Mouse (Mus musculus) neural tube, embryonic 14.5 days (tissue): ENCODE results near the gene Limch1. TPM values are rescaled to one million over a fixed set of nuclear protein-coding genes. Genes with fewer than 3 reads are reported as not detected.

ENCODE experiments used
- ATAC-seq: fragments of 200-750 bp; cut with Nextera tagmentation; 2 replicates; pipeline ENCODE4 v1.8.0; 2017; ENCODE audit warnings: low read depth, mild to moderate bottlenecking, moderate TSS enrichment, moderate library complexity
- H3K27ac ChIP-seq: fragments of 300-500 bp; sonication (generic); 2 replicates; pipeline ENCODE4 v1.5.1; 2014; ENCODE audit warnings: low read depth, mild to moderate bottlenecking, control low read depth, low read length, moderate library complexity, mixed read lengths
- H3K27me3 ChIP-seq: fragments of 300-500 bp; sonication (generic); 2 replicates; pipeline ENCODE4 v1.6.1; 2014; ENCODE audit warnings: low read length; ENCODE audit not compliant: control insufficient read depth, insufficient read depth
- H3K36me3 ChIP-seq: fragments of 300-500 bp; sonication (generic); 2 replicates; pipeline ENCODE4 v1.6.1; 2014; ENCODE audit warnings: low read length, mixed read lengths; ENCODE audit not compliant: control insufficient read depth, insufficient read depth
- H3K4me1 ChIP-seq: fragments of 300-500 bp; sonication (generic); 2 replicates; pipeline ENCODE4 v1.6.1; 2014; ENCODE audit warnings: low read length; ENCODE audit not compliant: control insufficient read depth, insufficient read depth
- H3K4me2 ChIP-seq: fragments of 300-500 bp; sonication (generic); 2 replicates; pipeline ENCODE4 v1.6.1; 2014; ENCODE audit warnings: mild to moderate bottlenecking, low read depth, low read length, control low read depth
- H3K4me3 ChIP-seq: fragments of 300-500 bp; sonication (generic); 2 replicates; pipeline ENCODE4 v1.5.1; 2014; ENCODE audit warnings: low read depth, low read length, control low read depth, mixed read lengths
- H3K9ac ChIP-seq: fragments of 300-500 bp; sonication (generic); replicated peaks from 2 replicates; pipeline ENCODE4 v1.6.1; 2014; ENCODE audit warnings: low read depth, mild to moderate bottlenecking, control low read depth, low read length, mixed read lengths
- H3K9me3 ChIP-seq: fragments of 300-500 bp; sonication (generic); 2 replicates; pipeline ENCODE4 v1.6.1; 2016; ENCODE audit warnings: low read length; ENCODE audit not compliant: control insufficient read depth
- WGBS: fragments of 180-500 bp; shearing (Covaris S2); extraction: QIAGEN DNeasy Blood & Tissue Kit; methylation state at CpG from one replicate; pipeline ENCODE4 v1.1.7; 2014; 5-methylcytosine and 5-hydroxymethylcytosine counted together
- polyA plus RNA-seq: library from polyadenylated mRNA; unstranded; fragments of >200 nt; fragmentation: Nextera tagmentation; extraction: Ambion mirVana; gene quantifications from 2 replicates; pipeline ENCODE4 v1.2.1, GENCODE M21; 2014

Gene Limch1
- polyA plus RNA-seq: 81.8 and 84.9 TPM in 2 replicates

DNA sequence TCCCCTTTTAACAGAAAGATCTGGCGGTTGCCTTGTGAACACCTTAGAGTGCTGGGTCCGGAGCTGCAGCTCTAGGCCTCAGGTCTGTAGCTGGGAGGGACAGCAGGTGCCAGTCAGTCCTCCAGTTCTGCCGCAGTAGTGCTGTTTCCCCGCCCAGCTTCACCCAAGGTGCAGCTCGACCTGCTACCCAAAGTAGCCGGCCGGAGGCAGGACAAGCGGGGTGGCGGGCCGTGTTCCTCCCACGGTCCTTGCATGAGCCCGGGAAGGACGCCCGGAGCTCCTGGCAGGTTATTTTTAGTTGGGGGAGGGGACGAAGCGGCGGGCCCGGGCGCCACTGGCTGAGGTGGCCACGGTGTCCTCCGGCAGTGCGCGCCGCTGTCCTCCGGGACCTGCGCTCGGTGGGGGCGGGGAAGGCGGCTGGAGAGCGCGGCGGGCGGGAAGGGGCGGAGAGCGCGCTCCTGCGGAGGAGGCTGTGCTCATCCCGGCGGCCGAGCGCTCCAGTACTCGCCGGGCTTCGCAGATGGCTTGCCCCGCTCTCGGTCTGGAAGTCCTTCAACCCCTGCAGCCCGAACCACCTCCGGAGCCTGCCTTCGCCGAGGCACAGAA, at the start of gene Limch1:
Limch1 (plus strand) TSS at position 438 of the 606 bp plus-strand sequence.
- Histone ChIP-seq H3K27ac (peak within 1 kb of the TSS; percentile 81), H3K9me3 (no peaks in the 10 kb centered on the region), H3K27me3 (no peaks in the 10 kb centered on the region), H3K4me3 (peak within 1 kb of the TSS; percentile 78), H3K9ac (peak within 1 kb of the TSS; percentile 86), H3K4me1 (peaks cover 23% of the 10 kb centered on the region), H3K36me3 (no peaks in the 10 kb centered on the region), H3K4me2 (peak within 1 kb of the TSS; percentile 81)
- WGBS: 1% methylated on average over 48 of the region's 50 CpGs
- ATAC-seq: peak; percentile 86

DNA sequence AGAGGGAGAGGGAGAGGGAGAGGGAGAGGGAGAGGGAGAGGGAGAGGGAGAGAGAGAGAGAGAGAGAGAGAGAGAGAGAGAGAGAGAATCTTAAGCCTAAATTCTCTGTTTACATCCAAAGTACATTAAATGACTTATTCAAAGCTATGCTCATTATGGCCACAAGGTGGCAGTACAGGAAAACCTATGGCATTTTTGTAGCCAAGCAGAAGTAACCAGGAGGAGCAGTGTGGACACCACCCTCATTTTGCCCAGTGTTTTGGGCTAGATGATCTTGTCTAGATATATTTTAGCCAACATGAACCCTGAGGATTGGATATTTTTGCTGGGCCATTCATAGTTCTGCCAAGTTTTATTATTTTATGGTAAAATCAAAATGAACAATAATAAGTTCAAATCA, 48.5 kb upstream of the Limch1 start:
- Histone ChIP-seq H3K4me2 (no peak overlapping the region), H3K9me3 (no peaks in the 10 kb centered on the region), H3K27me3 (no peaks in the 10 kb centered on the region), H3K4me3 (no peak overlapping the region), H3K4me1 (no peaks in the 10 kb centered on the region), H3K9ac (no peak overlapping the region), H3K36me3 (no peaks in the 10 kb centered on the region), H3K27ac (no peak overlapping the region)
- peak; percentile 62; the same call in 1 of the 2 replicates for ATAC-seq

DNA sequence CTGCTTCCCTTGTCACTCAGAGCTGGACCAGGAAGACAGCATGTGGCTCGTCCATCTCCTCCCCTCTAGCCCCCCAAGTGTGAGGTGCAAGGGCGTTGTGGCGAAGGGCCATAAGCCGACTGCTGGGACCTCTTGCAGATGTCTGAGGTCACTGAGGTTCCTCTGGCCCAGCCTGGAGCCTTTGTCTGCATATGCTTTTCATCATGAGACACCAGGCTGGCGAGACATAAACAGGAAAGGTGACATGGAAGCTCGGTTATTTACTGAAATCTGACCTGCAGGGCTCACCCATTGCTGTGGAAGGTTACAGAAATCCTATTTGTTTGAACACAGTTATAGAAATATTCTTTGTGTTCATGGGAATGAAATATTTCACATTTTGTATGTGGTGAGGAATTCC, 45.7 kb upstream of the Limch1 start:
- Histone ChIP-seq H3K36me3 (no peaks in the 10 kb centered on the region), H3K4me3 (no peak overlapping the region), H3K4me2 (no peak overlapping the region), H3K9me3 (no peaks in the 10 kb centered on the region), H3K27me3 (no peaks in the 10 kb centered on the region), H3K4me1 (no peaks in the 10 kb centered on the region), H3K27ac (no peak overlapping the region), H3K9ac (no peak overlapping the region)
- 67% methylated on average over 6 of the region's 6 CpGs for WGBS
- ATAC-seq: no peak

- Histone ChIP-seq H3K9ac (no peak overlapping the region), H3K36me3 (no peaks in the 10 kb centered on the region), H3K4me1 (no peaks in the 10 kb centered on the region), H3K4me3 (no peak overlapping the region), H3K27ac (no peak overlapping the region), H3K9me3 (no peaks in the 10 kb centered on the region), H3K4me2 (no peak overlapping the region), H3K27me3 (no peaks in the 10 kb centered on the region)
- ATAC-seq: no peak
- 89% methylated on average over 4 of the region's 4 CpGs for WGBS
Measured at GRCm38 (mm10) chr5:66701951-66702350, 43.7 kb upstream of the Limch1 start.

- H3K4me3 ChIP-seq: no peak overlapping the region
- no peaks in the 10 kb centered on the region for H3K27me3 ChIP-seq
- ATAC-seq: no peak
- H3K4me1 ChIP-seq: no peaks in the 10 kb centered on the region
- no peak overlapping the region for H3K27ac ChIP-seq
- H3K9me3 ChIP-seq: no peaks in the 10 kb centered on the region
- no peak overlapping the region for H3K4me2 ChIP-seq
- H3K9ac ChIP-seq: no peak overlapping the region
- 56% methylated on average over 10 of the region's 10 CpGs for WGBS
- no peaks in the 10 kb centered on the region for H3K36me3 ChIP-seq
Measured at GRCm38 (mm10) chr5:66703317-66704004, 42.2 kb upstream of the Limch1 start.

GRCm38 (mm10) chr5:66707859-66708258, 37.8 kb upstream of the Limch1 start:
- Histone ChIP-seq H3K27ac (no peak overlapping the region), H3K4me2 (no peak overlapping the region), H3K9me3 (no peaks in the 10 kb centered on the region), H3K9ac (no peak overlapping the region), H3K4me1 (no peaks in the 10 kb centered on the region), H3K27me3 (no peaks in the 10 kb centered on the region), H3K4me3 (no peak overlapping the region), H3K36me3 (no peaks in the 10 kb centered on the region)
- no peak for ATAC-seq
- WGBS: 88% methylated on average over 5 of the region's 5 CpGs

GRCm38 (mm10) chr5:66710445-66711019, 35.1 kb upstream of the Limch1 start:
- no peak for ATAC-seq
- 10% methylated on average over 4 of the region's 4 CpGs for WGBS
- no peak overlapping the region for H3K27ac ChIP-seq

GRCm38 (mm10) chr5:66712801-66713200, 32.8 kb upstream of the Limch1 start:
- Histone ChIP-seq H3K9ac (no peak overlapping the region), H3K9me3 (no peaks in the 10 kb centered on the region), H3K4me2 (no peak overlapping the region), H3K4me3 (no peak overlapping the region), H3K36me3 (no peaks in the 10 kb centered on the region), H3K4me1 (no peaks in the 10 kb centered on the region), H3K27ac (no peak overlapping the region), H3K27me3 (no peaks in the 10 kb centered on the region)
- WGBS: 71% methylated on average over 6 of the region's 6 CpGs
- ATAC-seq: no peak

More at GRCm38 (mm10) chr5:66710445-66711019, 35.1 kb upstream of the Limch1 start:
- Histone ChIP-seq H3K27me3 (no peaks in the 10 kb centered on the region), H3K4me1 (no peaks in the 10 kb centered on the region), H3K36me3 (no peaks in the 10 kb centered on the region), H3K4me2 (no peak overlapping the region), H3K4me3 (no peak overlapping the region), H3K9ac (no peak overlapping the region), H3K9me3 (no peaks in the 10 kb centered on the region)

GRCm38 (mm10) chr5:66715498-66715931, 30.1 kb upstream of the Limch1 start:
- no peak overlapping the region for H3K27ac ChIP-seq
- ATAC-seq: no peak

More at GRCm38 (mm10) chr5:66715498-66715931, 30.1 kb upstream of the Limch1 start:
- H3K36me3 ChIP-seq: no peaks in the 10 kb centered on the region
- no peak overlapping the region for H3K9ac ChIP-seq
- no peak overlapping the region for H3K4me2 ChIP-seq
- 54% methylated on average over 4 of the region's 4 CpGs for WGBS
- no peaks in the 10 kb centered on the region for H3K4me1 ChIP-seq
- H3K9me3 ChIP-seq: no peaks in the 10 kb centered on the region
- H3K27me3 ChIP-seq: no peaks in the 10 kb centered on the region
- H3K4me3 ChIP-seq: no peak overlapping the region
